Mouse (Mus musculus) bone marrow macrophage, adult 2 months (primary cell): ENCODE measurements at regions not wholly inside any gene's neighbourhood (a gene's known extent, or its start where the extent isn't known, plus 50 kb on each side); places are given as distances from the start of the nearest gene placed in this dataset.

Experiments
- CTCF ChIP-seq: IDR thresholded peaks from 2 replicates; pipeline ENCODE4 v1.5.1; 2012; ENCODE audit warnings: low read depth, mild to moderate bottlenecking, low read length, moderate library complexity
- POLR2A ChIP-seq: IDR thresholded peaks from 2 replicates; pipeline ENCODE4 v1.6.1; 2012; ENCODE audit warnings: mild to moderate bottlenecking, low read depth, low read length, borderline replicate concordance

GRCm38 (mm10) chr13:58478438-58478837 lies 75.3 kb upstream of the Hnrnpk start:
- no peak for TF ChIP-seq CTCF
- no peak for TF ChIP-seq POLR2A
